Mouse (Mus musculus): ENCODE results near the gene Kctd21.
A peak's percentile ranks its signal among the peaks of the same experiment; 100 is the strongest.

Kctd21 gene

GRCm38 (mm10) chr7:97315656-97316055 is 16.5 kb upstream of the Kctd21 start:
- ATAC-seq (ENCODE audit: insufficient number of reproducible peaks, low FRiP score, low TSS enrichment), result no peak

- ATAC-seq (ENCODE audit: insufficient number of reproducible peaks, low FRiP score, low TSS enrichment), result no peak
Observed at GRCm38 (mm10) chr7:97317706-97318105, 14.4 kb upstream of the Kctd21 start.

GRCm38 (mm10) chr7:97324342-97324741 is 7.8 kb upstream of the Kctd21 start:
- ATAC-seq (ENCODE audit: insufficient number of reproducible peaks, low FRiP score, low TSS enrichment), result no peak

DNA sequence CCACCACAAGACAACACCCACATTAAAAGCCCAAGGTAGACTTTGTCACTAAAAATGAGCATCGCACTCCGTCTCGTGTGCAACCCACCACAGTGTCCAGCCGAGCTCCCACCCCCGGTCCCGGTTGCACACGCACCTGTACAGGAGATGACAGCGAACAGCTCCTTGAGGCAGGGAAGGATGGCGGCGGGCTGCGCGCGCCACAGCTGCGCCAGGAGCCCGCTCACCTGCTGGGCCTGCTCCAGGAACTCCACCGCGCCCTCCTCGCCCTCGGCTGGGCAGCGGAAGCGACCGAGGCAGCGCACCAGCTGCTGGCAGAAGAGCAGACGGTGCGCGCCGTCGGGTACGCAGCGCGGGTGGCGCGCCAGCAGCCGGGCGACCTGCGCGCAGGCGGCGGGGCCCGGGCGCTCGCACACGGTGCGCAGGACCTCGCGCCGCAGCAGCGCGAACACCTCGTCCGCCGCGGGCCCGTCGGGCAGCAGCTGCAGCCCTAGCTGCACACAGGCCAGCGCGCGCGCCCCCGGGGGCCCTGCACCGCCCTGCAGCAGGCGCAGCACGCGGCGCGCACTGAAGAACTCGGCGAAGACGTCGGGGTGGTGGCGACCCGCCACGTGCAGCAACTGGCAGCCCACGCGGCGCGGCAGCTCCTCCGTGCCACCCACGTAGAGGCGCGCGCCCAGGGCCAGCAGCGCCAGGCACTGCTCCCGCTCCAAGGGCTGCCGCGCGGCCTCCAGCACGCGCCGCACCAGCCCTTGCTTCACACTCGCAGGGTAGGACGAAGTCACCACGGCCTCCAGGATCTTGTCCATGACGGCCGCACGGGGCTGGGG is 6.8 kb upstream of the Kctd21 start:
- no peak for ATAC-seq (ENCODE audit: insufficient number of reproducible peaks, low FRiP score, low TSS enrichment)

- no peak for ATAC-seq (ENCODE audit: insufficient number of reproducible peaks, low FRiP score, low TSS enrichment)
Observed at GRCm38 (mm10) chr7:97327376-97327775, 4.8 kb upstream of the Kctd21 start.

GRCm38 (mm10) chr7:97328891-97329588 is 3.1 kb upstream of the Kctd21 start:
- no peak; the same call in 1 of the 2 replicates for ATAC-seq (ENCODE audit: insufficient number of reproducible peaks, low FRiP score, low TSS enrichment)

DNA sequence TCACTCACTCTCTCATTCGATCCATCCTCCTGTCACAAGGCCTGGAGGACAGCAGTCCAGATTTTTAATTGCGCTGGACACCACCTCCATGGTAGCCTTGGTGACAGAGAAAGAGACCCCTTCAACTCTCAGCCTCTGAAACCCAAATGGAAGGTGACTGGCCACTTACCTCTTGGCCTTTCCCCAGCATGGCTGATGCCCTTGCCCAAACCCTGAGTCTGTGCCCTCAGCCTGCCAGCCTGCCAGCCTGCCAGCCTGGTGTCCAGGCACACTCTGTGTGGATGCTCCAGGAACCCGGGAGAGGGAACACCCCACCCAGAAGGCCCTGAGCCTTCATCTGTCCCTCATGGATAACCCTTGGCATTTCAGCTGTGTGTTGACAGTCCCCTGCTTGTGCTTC is 2.5 kb upstream of the Kctd21 start:
- ATAC-seq (ENCODE audit: insufficient number of reproducible peaks, low FRiP score, low TSS enrichment), result no peak

DNA sequence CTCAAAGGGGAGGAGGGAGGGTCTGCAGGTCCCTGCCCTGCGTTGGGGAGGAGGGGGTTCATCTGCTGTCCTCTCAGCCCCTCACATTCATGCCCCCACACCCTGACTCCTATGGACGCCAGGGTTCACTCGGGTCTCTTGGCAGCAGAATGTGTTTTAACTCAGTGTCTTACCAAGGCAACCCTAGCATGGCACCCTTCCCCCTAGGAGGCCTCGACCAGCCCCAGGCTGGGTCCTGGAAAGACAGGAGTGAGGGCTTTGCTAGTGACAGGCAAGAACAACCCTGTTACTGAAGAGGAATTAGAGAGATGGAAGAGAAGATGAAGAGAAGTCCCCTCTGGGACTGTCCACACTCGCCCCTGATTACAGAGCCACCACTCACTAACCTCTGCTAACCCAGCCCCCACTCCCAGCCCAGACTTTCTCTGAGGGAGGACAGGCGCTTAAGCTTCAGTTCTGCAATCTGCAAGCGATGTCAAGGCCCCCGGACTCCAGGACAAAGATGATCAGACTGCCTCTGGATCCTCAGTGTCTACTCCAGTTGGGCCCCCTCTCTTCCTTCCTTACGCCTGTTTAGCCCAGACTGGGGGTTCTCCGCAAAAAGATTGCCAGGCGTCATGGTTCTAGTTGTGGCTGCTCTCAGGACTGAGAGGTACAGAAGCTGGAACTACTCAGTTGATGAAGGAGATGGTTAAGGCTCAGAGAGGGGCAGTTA is 1.0 kb upstream of the Kctd21 start:
- no peak for ATAC-seq (ENCODE audit: insufficient number of reproducible peaks, low FRiP score, low TSS enrichment)

GRCm38 (mm10) chr7:97332667-97333041 is 527 bp downstream of the Kctd21 start:
- no peak; the same call in 1 of the 2 replicates for ATAC-seq (ENCODE audit: insufficient number of reproducible peaks, low FRiP score, low TSS enrichment)

DNA sequence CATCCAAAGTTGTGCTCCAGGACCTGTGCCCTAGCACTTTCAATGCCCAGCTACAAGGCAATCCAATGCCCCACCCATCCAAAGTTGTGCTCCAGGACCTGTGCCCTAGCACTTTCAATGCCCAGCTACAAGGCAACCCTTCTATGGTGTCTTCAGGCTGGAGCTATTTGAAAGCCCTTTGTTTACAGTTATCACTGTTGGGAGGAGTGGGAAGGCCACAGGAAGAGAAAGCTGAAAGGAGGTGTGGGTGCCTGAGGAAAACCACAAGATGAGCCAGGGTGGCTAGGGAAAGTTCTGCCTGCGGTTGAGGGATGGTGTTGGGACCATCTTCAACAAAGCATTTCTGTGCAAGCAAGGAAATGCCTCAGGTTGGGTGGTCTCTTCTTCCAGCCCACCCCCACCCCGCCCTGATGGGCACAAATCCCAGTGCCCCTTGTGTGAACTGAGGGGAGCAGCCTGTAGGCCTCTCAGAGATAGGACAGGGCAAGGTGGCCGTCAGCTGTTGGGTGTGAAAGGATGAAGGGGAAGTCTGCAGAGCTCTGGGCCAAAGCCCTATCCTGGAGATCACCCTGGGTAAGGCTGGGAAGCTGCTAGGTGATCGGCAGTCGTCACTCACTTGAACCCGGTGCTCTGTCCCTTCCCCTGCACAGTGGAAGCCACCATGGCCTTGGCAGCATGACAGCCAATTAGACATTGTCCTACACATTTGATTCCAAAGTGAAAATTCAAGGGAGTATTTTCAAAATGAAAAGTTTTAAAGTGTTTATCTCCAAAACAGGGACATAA is 1.2 kb downstream of the Kctd21 start:
- no peak for ATAC-seq (ENCODE audit: insufficient number of reproducible peaks, low FRiP score, low TSS enrichment)

DNA sequence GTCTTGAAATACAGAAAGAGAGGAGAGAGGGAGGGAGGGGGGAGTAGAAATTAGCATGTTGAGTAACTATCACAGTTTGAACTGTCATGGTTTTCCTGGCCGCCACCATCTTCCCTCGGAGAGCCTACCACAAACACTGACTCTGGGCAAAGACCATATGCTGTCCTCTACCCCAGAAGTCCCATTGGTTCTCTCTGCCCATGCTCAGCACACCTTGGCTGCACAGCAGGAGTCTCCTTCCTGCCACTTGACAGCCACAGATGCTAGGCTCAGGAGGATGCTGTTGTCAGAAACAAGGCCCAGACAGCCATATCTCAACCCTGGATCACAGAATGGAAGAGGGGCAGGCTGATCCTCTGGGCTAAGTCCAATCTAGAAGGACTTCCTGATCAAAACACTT is 2.3 kb downstream of the Kctd21 start:
- no peak; the same call in 1 of the 2 replicates for ATAC-seq (ENCODE audit: insufficient number of reproducible peaks, low FRiP score, low TSS enrichment)

DNA sequence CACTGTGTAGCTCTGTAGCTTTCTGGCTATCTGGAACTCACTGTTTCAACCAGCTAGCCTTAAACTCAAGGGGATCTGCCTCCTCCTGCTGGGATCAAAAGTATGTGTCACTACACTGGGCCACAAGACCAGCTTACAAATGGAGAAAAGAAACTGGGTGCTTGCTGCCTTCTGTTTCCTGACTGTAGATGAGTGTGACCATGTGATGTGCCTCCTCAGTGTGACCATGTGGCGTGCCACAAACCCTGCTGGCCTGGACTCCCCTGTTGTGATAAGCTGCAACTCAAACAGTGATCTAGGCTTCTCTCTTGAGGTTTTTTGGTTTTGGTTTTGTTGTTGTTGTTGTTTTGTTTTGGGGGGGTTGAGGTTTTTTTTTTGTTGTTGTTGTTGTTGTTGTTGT is 4.6 kb downstream of the Kctd21 start:
- no peak for ATAC-seq (ENCODE audit: insufficient number of reproducible peaks, low FRiP score, low TSS enrichment)

DNA sequence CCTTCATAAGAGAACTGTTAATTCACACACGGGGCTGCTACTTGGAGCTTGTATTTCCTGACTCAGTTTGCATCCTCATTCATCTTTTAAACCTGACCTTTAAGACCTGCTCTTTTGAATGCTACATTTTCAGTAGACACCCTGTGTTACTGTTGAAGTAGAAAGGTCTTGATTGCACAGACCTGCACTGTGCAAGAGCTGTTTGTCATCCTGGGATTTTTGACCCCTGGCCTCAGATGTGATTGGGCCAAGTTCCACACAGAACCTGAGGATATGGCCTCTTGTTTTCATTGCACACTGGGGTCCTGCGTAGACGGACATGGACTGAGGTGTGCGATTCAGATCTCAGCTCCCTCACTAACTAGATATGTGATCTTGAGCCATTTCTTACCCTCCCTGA is 6.5 kb downstream of the Kctd21 start:
- ATAC-seq (ENCODE audit: insufficient number of reproducible peaks, low FRiP score, low TSS enrichment), result no peak

- no peak for ATAC-seq (ENCODE audit: insufficient number of reproducible peaks, low FRiP score, low TSS enrichment)
Observed at GRCm38 (mm10) chr7:97339623-97340022, 7.5 kb downstream of the Kctd21 start.

- no peak for ATAC-seq (ENCODE audit: insufficient number of reproducible peaks, low FRiP score, low TSS enrichment)
Observed at GRCm38 (mm10) chr7:97340907-97341849, 9.1 kb downstream of the Kctd21 start.

GRCm38 (mm10) chr7:97342961-97343360 is 10.8 kb downstream of the Kctd21 start:
- no peak for ATAC-seq (ENCODE audit: insufficient number of reproducible peaks, low FRiP score, low TSS enrichment)

- no peak for ATAC-seq (ENCODE audit: insufficient number of reproducible peaks, low FRiP score, low TSS enrichment)
Observed at GRCm38 (mm10) chr7:97344655-97345054, 12.5 kb downstream of the Kctd21 start.

DNA sequence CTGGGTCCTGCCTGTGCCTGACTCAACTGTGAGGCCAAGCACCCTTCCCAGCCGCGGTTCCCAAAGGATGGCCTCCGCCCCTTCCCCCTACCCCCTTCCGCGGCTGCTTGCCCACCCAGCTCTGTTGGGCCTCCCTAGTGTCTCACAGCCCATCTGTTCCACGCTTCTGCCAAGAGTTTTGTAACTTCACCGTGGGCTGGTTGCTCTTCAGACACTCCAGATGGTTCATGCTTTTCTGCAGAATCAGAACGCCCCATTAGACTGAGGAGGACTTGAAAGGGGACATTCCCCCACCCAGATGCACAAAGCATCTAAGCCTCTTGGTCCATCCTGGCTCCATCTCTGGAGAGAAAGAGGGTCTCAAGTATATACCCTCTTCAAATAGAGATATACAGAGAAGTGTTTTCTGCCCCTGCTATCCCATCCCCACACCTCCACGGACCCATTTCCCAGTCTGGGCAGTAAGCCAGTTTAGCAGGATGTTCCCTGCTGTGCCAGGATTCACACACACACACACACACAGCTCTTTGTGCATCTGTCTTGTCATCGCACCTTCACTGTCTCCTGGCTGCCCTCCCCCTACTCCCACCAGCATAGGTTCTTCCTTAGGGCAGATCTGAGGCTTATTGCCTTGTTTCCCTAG is 13.2 kb downstream of the Kctd21 start:
- ATAC-seq (ENCODE audit: insufficient number of reproducible peaks, low FRiP score, low TSS enrichment), result peak; percentile 37; the same call in 1 of the 2 replicates

Data from cerebellum, adult (tissue).